Mouse (Mus musculus): ENCODE data around the gene Cbln3. TPM values are rescaled to one million over a fixed set of nuclear protein-coding genes. Genes with fewer than 3 reads are reported as not detected.
A peak's percentile ranks its signal among the peaks of the same experiment; 100 is the strongest.

Gene Cbln3
- 0.42 and 0.74 TPM in 2 replicates for polyA plus RNA-seq (2015; fragmentation: Nextera tagmentation; extraction: Ambion mirVana)

- peaks cover 25% of the 10 kb centered on the region for H3K36me3 ChIP-seq (ENCODE audit: insufficient read depth, low read length)
- peak within 1 kb of the TSS; percentile 93 for H3K9ac ChIP-seq (replicated peaks; ENCODE audit: low read length)
- H3K9me3 ChIP-seq (ENCODE audit: low read length) = no peaks in the 10 kb centered on the region
- peak within 1 kb of the TSS; percentile 65 for H3K4me2 ChIP-seq (replicated peaks; ENCODE audit: low read depth, low read length)
- peaks cover 25% of the 10 kb centered on the region for H3K4me1 ChIP-seq (ENCODE audit: insufficient read depth, low read length)
- H3K27ac ChIP-seq (ENCODE audit: low read length) = peak within 1 kb of the TSS; percentile 98
- H3K4me3 ChIP-seq (ENCODE audit: low read length) = peak within 1 kb of the TSS; percentile 84
- 30% methylated on average over 4 of the region's 4 CpGs for WGBS
- no peaks in the 10 kb centered on the region for H3K27me3 ChIP-seq (ENCODE audit: insufficient read depth, low read length)
- ATAC-seq (ENCODE audit: low FRiP score, low TSS enrichment) = peak; percentile 16
Measured at GRCm38 (mm10) chr14:55884166-55884565, at the start of gene Cbln3. TSS of gene Cbln3 (minus strand) at chr14:55884392.

DNA sequence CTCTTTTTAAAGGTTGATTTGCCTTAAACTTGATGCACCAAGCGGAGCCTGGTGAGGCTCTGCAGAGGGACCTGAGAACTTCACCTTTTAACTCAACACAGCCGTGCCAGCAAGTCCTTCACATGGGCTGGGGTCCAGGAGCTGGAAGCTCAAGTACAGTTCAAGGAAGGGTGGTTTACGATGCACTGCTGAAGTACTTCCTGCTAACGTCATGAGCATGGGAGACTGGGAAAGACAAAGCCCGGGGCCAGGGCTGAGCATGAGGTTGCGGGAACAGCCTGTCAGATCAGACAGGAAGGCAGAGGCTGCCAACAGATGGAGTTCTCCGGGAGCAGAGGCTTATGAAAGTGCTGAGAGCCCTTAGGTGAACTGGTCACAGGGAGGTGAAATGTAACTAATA is 49.4 kb upstream of the Cbln3 start:
- Histone ChIP-seq H3K9ac (replicated peaks; ENCODE audit: low read length) (0 out of 2 replicates have a peak overlapping the region, but pooled peaks have one; percentile 29), H3K4me2 (replicated peaks; ENCODE audit: low read depth, low read length) (peak overlapping the region; percentile 12; the same call in 1 of the 2 replicates), H3K9me3 (ENCODE audit: low read length) (no peaks in the 10 kb centered on the region), H3K4me1 (ENCODE audit: insufficient read depth, low read length) (no peaks in the 10 kb centered on the region), H3K27ac (ENCODE audit: low read length) (no peak overlapping the region), H3K36me3 (ENCODE audit: insufficient read depth, low read length) (no peaks in the 10 kb centered on the region), H3K4me3 (ENCODE audit: low read length) (no peak overlapping the region), H3K27me3 (ENCODE audit: insufficient read depth, low read length) (no peaks in the 10 kb centered on the region)
- peak; percentile 85 for ATAC-seq (ENCODE audit: low FRiP score, low TSS enrichment)
- 31% methylated on average over 7 of the region's 7 CpGs for WGBS

GRCm38 (mm10) chr14:55929263-55929997 is 45.2 kb upstream of the Cbln3 start:
- H3K36me3 ChIP-seq (ENCODE audit: insufficient read depth, low read length) = no peaks in the 10 kb centered on the region
- no peaks in the 10 kb centered on the region for H3K9me3 ChIP-seq (ENCODE audit: low read length)
- no peaks in the 10 kb centered on the region for H3K4me1 ChIP-seq (ENCODE audit: insufficient read depth, low read length)
- no peak overlapping the region for H3K27ac ChIP-seq (ENCODE audit: low read length)
- no peak overlapping the region for H3K9ac ChIP-seq (replicated peaks; ENCODE audit: low read length)
- no peak overlapping the region for H3K4me2 ChIP-seq (replicated peaks; ENCODE audit: low read depth, low read length)
- WGBS = 70% methylated on average over 12 of the region's 12 CpGs
- H3K4me3 ChIP-seq (ENCODE audit: low read length) = no peak overlapping the region
- H3K27me3 ChIP-seq (ENCODE audit: insufficient read depth, low read length) = no peaks in the 10 kb centered on the region
- ATAC-seq (ENCODE audit: low FRiP score, low TSS enrichment) = no peak

- Histone ChIP-seq H3K27ac (ENCODE audit: low read length) (no peak overlapping the region), H3K36me3 (ENCODE audit: insufficient read depth, low read length) (no peaks in the 10 kb centered on the region), H3K9me3 (ENCODE audit: low read length) (no peaks in the 10 kb centered on the region), H3K4me3 (ENCODE audit: low read length) (no peak overlapping the region), H3K4me2 (replicated peaks; ENCODE audit: low read depth, low read length) (no peak overlapping the region), H3K4me1 (ENCODE audit: insufficient read depth, low read length) (no peaks in the 10 kb centered on the region), H3K27me3 (ENCODE audit: insufficient read depth, low read length) (no peaks in the 10 kb centered on the region), H3K9ac (replicated peaks; ENCODE audit: low read length) (no peak overlapping the region)
- WGBS = 83% methylated on average over 4 of the region's 4 CpGs
- ATAC-seq (ENCODE audit: low FRiP score, low TSS enrichment) = no peak
Measured at GRCm38 (mm10) chr14:55926847-55927246, 42.7 kb upstream of the Cbln3 start.

- Histone ChIP-seq H3K4me1 (ENCODE audit: insufficient read depth, low read length) (no peaks in the 10 kb centered on the region), H3K27me3 (ENCODE audit: insufficient read depth, low read length) (no peaks in the 10 kb centered on the region), H3K9me3 (ENCODE audit: low read length) (no peaks in the 10 kb centered on the region), H3K4me3 (ENCODE audit: low read length) (no peak overlapping the region), H3K9ac (replicated peaks; ENCODE audit: low read length) (no peak overlapping the region), H3K4me2 (replicated peaks; ENCODE audit: low read depth, low read length) (no peak overlapping the region), H3K27ac (ENCODE audit: low read length) (no peak overlapping the region), H3K36me3 (ENCODE audit: insufficient read depth, low read length) (no peaks in the 10 kb centered on the region)
- no peak for ATAC-seq (ENCODE audit: low FRiP score, low TSS enrichment)
- 53% methylated on average over 7 of the region's 7 CpGs for WGBS
Measured at GRCm38 (mm10) chr14:55922475-55923232, 38.5 kb upstream of the Cbln3 start.

- no peak overlapping the region for H3K4me3 ChIP-seq (ENCODE audit: low read length)
- 0 out of 2 replicates have a peak overlapping the region, but pooled peaks have one; percentile 15 for H3K4me2 ChIP-seq (replicated peaks; ENCODE audit: low read depth, low read length)
- ATAC-seq (ENCODE audit: low FRiP score, low TSS enrichment) = peak; percentile 85
- H3K9ac ChIP-seq (replicated peaks; ENCODE audit: low read length) = peak overlapping the region; percentile 38; the same call in 1 of the 2 replicates
- no peaks in the 10 kb centered on the region for H3K36me3 ChIP-seq (ENCODE audit: insufficient read depth, low read length)
- WGBS = 39% methylated on average over 14 of the region's 14 CpGs
- no peaks in the 10 kb centered on the region for H3K4me1 ChIP-seq (ENCODE audit: insufficient read depth, low read length)
- H3K27ac ChIP-seq (ENCODE audit: low read length) = no peak overlapping the region
- no peaks in the 10 kb centered on the region for H3K27me3 ChIP-seq (ENCODE audit: insufficient read depth, low read length)
- no peaks in the 10 kb centered on the region for H3K9me3 ChIP-seq (ENCODE audit: low read length)
Measured at GRCm38 (mm10) chr14:55918240-55919082, 34.3 kb upstream of the Cbln3 start.

DNA sequence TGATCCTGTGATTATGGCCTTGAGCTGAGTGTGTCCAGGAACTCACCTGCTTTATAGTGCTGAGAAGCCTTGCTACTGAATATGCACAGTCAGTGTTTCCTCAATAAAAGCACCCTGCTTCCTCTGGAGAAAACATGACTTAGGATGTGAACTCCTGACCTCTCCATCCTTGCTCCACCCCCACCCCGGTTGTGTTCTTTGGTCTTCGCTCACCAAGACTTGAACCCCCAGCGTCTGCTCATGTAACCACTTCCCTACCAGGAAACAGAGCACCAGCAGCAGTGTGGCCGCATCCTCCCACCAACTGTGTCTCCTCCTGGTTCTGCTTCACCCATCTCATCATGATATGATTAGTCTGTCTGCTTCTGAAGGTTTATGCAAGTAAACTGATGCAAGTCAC is 29.2 kb upstream of the Cbln3 start:
- no peak overlapping the region for H3K9ac ChIP-seq (replicated peaks; ENCODE audit: low read length)
- H3K4me1 ChIP-seq (ENCODE audit: insufficient read depth, low read length) = no peaks in the 10 kb centered on the region
- no peak overlapping the region for H3K4me3 ChIP-seq (ENCODE audit: low read length)
- no peak overlapping the region for H3K4me2 ChIP-seq (replicated peaks; ENCODE audit: low read depth, low read length)
- no peak for ATAC-seq (ENCODE audit: low FRiP score, low TSS enrichment)
- no peaks in the 10 kb centered on the region for H3K9me3 ChIP-seq (ENCODE audit: low read length)
- H3K27me3 ChIP-seq (ENCODE audit: insufficient read depth, low read length) = no peaks in the 10 kb centered on the region
- H3K27ac ChIP-seq (ENCODE audit: low read length) = no peak overlapping the region
- no peaks in the 10 kb centered on the region for H3K36me3 ChIP-seq (ENCODE audit: insufficient read depth, low read length)
- 36% methylated on average over 4 of the region's 4 CpGs for WGBS

DNA sequence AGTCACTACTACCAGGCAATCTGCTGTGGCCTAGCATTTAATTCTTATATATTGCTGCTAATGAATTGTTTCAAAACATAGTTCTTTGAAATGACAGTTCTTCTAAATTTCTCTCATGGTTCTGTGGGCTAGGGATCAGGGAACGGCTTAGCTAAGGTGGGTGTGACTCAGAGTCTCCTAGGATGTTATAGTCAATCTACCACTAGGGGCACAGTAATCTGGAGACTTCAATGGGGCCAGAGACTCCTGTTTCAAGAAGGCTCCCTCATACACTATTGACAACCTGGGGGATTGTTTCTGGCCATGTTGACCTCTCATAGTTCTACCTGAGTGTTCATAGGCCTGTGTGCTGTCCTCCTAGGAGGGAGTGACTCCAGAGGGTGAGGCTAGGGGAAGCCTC is 21.3 kb upstream of the Cbln3 start:
- Histone ChIP-seq H3K9me3 (ENCODE audit: low read length) (no peaks in the 10 kb centered on the region), H3K4me2 (replicated peaks; ENCODE audit: low read depth, low read length) (no peak overlapping the region), H3K4me3 (ENCODE audit: low read length) (no peak overlapping the region), H3K4me1 (ENCODE audit: insufficient read depth, low read length) (peaks cover 7% of the 10 kb centered on the region), H3K27ac (ENCODE audit: low read length) (no peak overlapping the region), H3K27me3 (ENCODE audit: insufficient read depth, low read length) (no peaks in the 10 kb centered on the region; the same call in 1 of the 2 replicates), H3K36me3 (ENCODE audit: insufficient read depth, low read length) (no peaks in the 10 kb centered on the region), H3K9ac (replicated peaks; ENCODE audit: low read length) (no peak overlapping the region)
- 35% methylated on average over 1 of the region's 1 CpGs for WGBS
- no peak for ATAC-seq (ENCODE audit: low FRiP score, low TSS enrichment)

DNA sequence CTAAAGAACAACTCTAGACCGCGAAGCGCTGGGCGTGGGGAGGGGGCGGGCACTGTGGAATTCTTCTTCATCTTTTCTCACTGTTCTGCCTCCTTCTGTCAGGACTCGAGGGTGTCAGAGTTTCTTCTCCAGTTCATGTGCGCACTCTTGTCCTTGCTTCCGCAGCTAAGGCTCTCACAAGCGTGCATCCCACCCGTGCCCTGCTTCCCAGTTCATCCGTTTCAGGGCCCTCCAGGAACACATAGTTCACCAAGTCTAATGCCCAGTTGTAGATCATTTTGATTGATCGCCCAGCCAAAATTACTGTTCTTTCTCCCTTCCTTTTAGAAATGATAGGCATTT is 16.2 kb upstream of the Cbln3 start:
- peak overlapping the region; percentile 83 for H3K27ac ChIP-seq (ENCODE audit: low read length)
- ATAC-seq (ENCODE audit: low FRiP score, low TSS enrichment) = peak; percentile 40; the same call in 1 of the 2 replicates
- peak overlapping the region; percentile 83 for H3K9ac ChIP-seq (replicated peaks; ENCODE audit: low read length)
- H3K4me3 ChIP-seq (ENCODE audit: low read length) = peak overlapping the region; percentile 59
- peak overlapping the region; percentile 81 for H3K4me2 ChIP-seq (replicated peaks; ENCODE audit: low read depth, low read length)
- no peaks in the 10 kb centered on the region for H3K27me3 ChIP-seq (ENCODE audit: insufficient read depth, low read length)
- H3K36me3 ChIP-seq (ENCODE audit: insufficient read depth, low read length) = peaks cover 22% of the 10 kb centered on the region
- no peaks in the 10 kb centered on the region for H3K9me3 ChIP-seq (ENCODE audit: low read length)
- peaks cover 16% of the 10 kb centered on the region for H3K4me1 ChIP-seq (ENCODE audit: insufficient read depth, low read length)
- WGBS = 3% methylated on average over 12 of the region's 12 CpGs
